Mouse (Mus musculus) embryonic stem cell, embryonic (primary cell): ENCODE data around the gene Cers5.

Experiments
- CTCF ChIA-PET, 4 experiments: fragments of 300-600 bp in 2 of 4; fragments of 350-600 bp in 2 of 4; sonication (Branson Sonifier 250); formaldehyde crosslinking; loops; one replicate each; lab custom pipeline; 2022; ENCODE audit warnings: inconsistent platforms in 2 of 4; lab: Charles Lee
- POLR2A ChIA-PET, 4 experiments: fragments of 300-600 bp in 2 of 4; fragments of 350-600 bp in 2 of 4; sonication (Branson Sonifier 250); formaldehyde crosslinking; loops; one replicate each; lab custom pipeline; 2022; ENCODE audit warnings: antibody characterized with exemption in 4 of 4, inconsistent platforms in 1 of 4; lab: Charles Lee

The Cers5 gene

GRCm38 (mm10) chr15:99767467-99767866, 5.2 kb downstream of the Cers5 start:
- ChIA-PET POLR2A (interaction anchor here in 2 of 4 experiments (0.6 to 7.0 kb wide), 12 partner anchors 9 to 368 kb away, joined by 3 to 43 read pairs (median 4); partner anchors contain the start of gene Cox14 (in 1 of the 2)), CTCF (interaction anchor here in 3 of 4 experiments (0.6 to 2.3 kb wide), 4 partner anchors 11 to 136 kb away, joined by 3 to 9 read pairs (median 4); partner anchors contain the start of gene Cox14 (in 1 of the 3))

- ChIA-PET POLR2A (interaction anchor here in 2 of 4 experiments (0.8 to 7.0 kb wide), 4 partner anchors 13 to 17 kb away, joined by 3 to 43 read pairs (median 4); no protein-coding TSS in a partner anchor), CTCF (interaction anchor here in 2 of 4 experiments (1.2 to 1.5 kb wide), 2 partner anchors 29 kb away, joined by 3 read pairs; partner anchors contain the start of gene Cox14 (in 1 of the 2))
Observed at GRCm38 (mm10) chr15:99754204-99754603, 18.5 kb downstream of the Cers5 start.

- POLR2A ChIA-PET: interaction anchor here in 2 of 4 experiments (0.7 to 6.3 kb wide), 6 partner anchors 9 to 32 kb away, joined by 3 to 22 read pairs (median 4); partner anchors contain the start of gene Cox14 (in 2 of the 2)
- CTCF ChIA-PET: no interaction called here
Observed at GRCm38 (mm10) chr15:99740229-99740628, 32.5 kb downstream of the Cers5 start.

GRCm38 (mm10) chr15:99736675-99737074, 36.0 kb downstream of the Cers5 start:
- ChIA-PET CTCF (interaction anchor here in 2 of 4 experiments (1.1 to 3.7 kb wide), 3 partner anchors 12 to 140 kb away, joined by 3 to 22 read pairs (median 4); partner anchors contain the start of gene Cox14 (in 1 of the 2)), POLR2A (interaction anchor here in 3 of 4 experiments (0.6 to 6.3 kb wide), 7 partner anchors 11 to 185 kb away, joined by 3 to 22 read pairs (median 6); partner anchors contain the start of gene Cox14 (in 2 of the 3))

- ChIA-PET POLR2A (interaction anchor here in 3 of 4 experiments (0.5 to 3.4 kb wide), 6 partner anchors 10 to 1044 kb away, joined by 3 to 15 read pairs (median 4); partner anchors contain the start of gene Cox14 (in 1 of the 3)), CTCF (interaction anchor here in 3 of 4 experiments (0.6 to 3.7 kb wide), 8 partner anchors 10 to 319 kb away, joined by 3 to 22 read pairs (median 4); partner anchors contain the start of gene Cox14 (in 2 of the 3))
Observed at GRCm38 (mm10) chr15:99735631-99736030, 37.1 kb downstream of the Cers5 start.

GRCm38 (mm10) chr15:99733186-99733585, 39.5 kb downstream of the Cers5 start:
- CTCF ChIA-PET: interaction anchor here in 3 of 4 experiments (1.0 to 1.5 kb wide), 4 partner anchors 8 to 55 kb away, joined by 3 to 16 read pairs (median 4); partner anchors contain the start of gene Cox14 (in 2 of the 3)
- POLR2A ChIA-PET: interaction anchor here in 3 of 4 experiments (0.5 to 3.4 kb wide), 4 partner anchors 8 to 136 kb away, joined by 3 to 15 read pairs (median 3); no protein-coding TSS in a partner anchor

- POLR2A ChIA-PET: interaction anchor here in 2 of 4 experiments (0.8 to 1.1 kb wide), 5 partner anchors 9 to 240 kb away, joined by 3 read pairs; no protein-coding TSS in a partner anchor
- CTCF ChIA-PET: interaction anchor here in 2 of 4 experiments (0.6 to 1.8 kb wide), 3 partner anchors 9 to 279 kb away, joined by 3 to 4 read pairs (median 4); partner anchors contain the start of gene Gm17349 (in 1 of the 2)
Observed at GRCm38 (mm10) chr15:99731678-99732077, 41.0 kb downstream of the Cers5 start.

- CTCF ChIA-PET: interaction anchor here in 3 of 4 experiments (0.5 to 1.8 kb wide), 8 partner anchors 10 to 538 kb away, joined by 3 to 8 read pairs (median 4); partner anchors contain the start of gene Gm17349 (in 1 of the 3)
- POLR2A ChIA-PET: interaction anchor here in 3 of 4 experiments (0.7 to 1.1 kb wide), 7 partner anchors 9 to 1441 kb away, joined by 3 to 6 read pairs (median 3); no protein-coding TSS in a partner anchor
Observed at GRCm38 (mm10) chr15:99731167-99731566, 41.5 kb downstream of the Cers5 start.

- CTCF ChIA-PET: interaction anchor here (0.5 to 1.8 kb wide), 13 partner anchors 12 to 1115 kb away, joined by 3 to 7 read pairs (median 4); partner anchors contain the start of genes Gm17349 (in 1 of the 4) and Gpd1 (in 1 of the 4)
- POLR2A ChIA-PET: interaction anchor here in 3 of 4 experiments (0.5 to 2.3 kb wide), 10 partner anchors 9 to 65 kb away, joined by 3 to 9 read pairs (median 6); partner anchors contain the start of gene Gm17349 (in 1 of the 3)
Observed at GRCm38 (mm10) chr15:99729056-99729783, 43.5 kb downstream of the Cers5 start.

GRCm38 (mm10) chr15:99728211-99728610, 44.5 kb downstream of the Cers5 start:
- ChIA-PET CTCF (interaction anchor here in 3 of 4 experiments (1.3 to 1.8 kb wide), 4 partner anchors 13 to 176 kb away, joined by 3 to 6 read pairs (median 4); partner anchors contain the start of gene Gm17349 (in 2 of the 3)), POLR2A (interaction anchor here in 3 of 4 experiments (0.6 to 7.5 kb wide), 7 partner anchors 9 to 445 kb away, joined by 3 to 82 read pairs (median 6); partner anchors contain the start of genes Gm17349 (in 1 of the 3), Gpd1 (in 1 of the 3) and Smarcd1 (in 1 of the 3))

- CTCF ChIA-PET: interaction anchor here (0.6 to 1.7 kb wide), 5 partner anchors 13 to 1051 kb away, joined by 3 to 4 read pairs (median 4); partner anchors contain the start of gene Gm17349 (in 1 of the 4)
- POLR2A ChIA-PET: interaction anchor here in 3 of 4 experiments (0.6 to 7.5 kb wide), 9 partner anchors 10 to 436 kb away, joined by 3 to 82 read pairs (median 5); partner anchors contain the start of genes Gm17349 (in 1 of the 3), Gpd1 (in 1 of the 3) and Smarcd1 (in 1 of the 3)
Observed at GRCm38 (mm10) chr15:99727525-99727924, 45.2 kb downstream of the Cers5 start.

- CTCF ChIA-PET: interaction anchor here in 3 of 4 experiments (0.6 to 1.5 kb wide), 4 partner anchors 12 to 793 kb away, joined by 3 to 7 read pairs (median 4); partner anchors contain the start of gene Gm17349 (in 1 of the 3)
- POLR2A ChIA-PET: interaction anchor here in 3 of 4 experiments (0.6 to 7.5 kb wide), 12 partner anchors 9 to 436 kb away, joined by 3 to 82 read pairs (median 6); partner anchors contain the start of genes Gm17349 (in 1 of the 3), Gpd1 (in 1 of the 3), Lima1 (in 1 of the 3) and Smarcd1 (in 1 of the 3)
Observed at GRCm38 (mm10) chr15:99727039-99727438, 45.6 kb downstream of the Cers5 start.

GRCm38 (mm10) chr15:99726549-99726948, 46.1 kb downstream of the Cers5 start:
- ChIA-PET CTCF (interaction anchor here in 3 of 4 experiments (0.6 to 5.4 kb wide), 10 partner anchors 10 to 180 kb away, joined by 3 to 131 read pairs (median 28); partner anchors contain the start of genes Gpd1 (in 2 of the 3) and Gm17349 (in 1 of the 3)), POLR2A (interaction anchor here (0.6 to 8.3 kb wide), 21 partner anchors 9 to 505 kb away, joined by 3 to 118 read pairs (median 11); partner anchors contain the start of genes Gm17349 (in 2 of the 4), Smarcd1 (in 2 of the 4), Aqp5 (in 1 of the 4) and Gpd1 (in 1 of the 4))

- CTCF ChIA-PET: interaction anchor here (0.5 to 5.4 kb wide), 117 partner anchors 8 to 1911 kb away, joined by 3 to 131 read pairs (median 5); partner anchors contain the start of genes Gm17349 (in 4 of the 4), Gpd1 (in 2 of the 4), Racgap1 (in 2 of the 4) and Aqp6 (in 1 of the 4)
- POLR2A ChIA-PET: interaction anchor here (0.6 to 8.3 kb wide), 99 partner anchors 8 to 910 kb away, joined by 3 to 118 read pairs (median 5); partner anchors contain the start of genes Gm17349 (in 3 of the 4), Lima1 (in 2 of the 4), Racgap1 (in 2 of the 4) and Smarcd1 (in 2 of the 4)
Observed at GRCm38 (mm10) chr15:99725341-99726155, 47.1 kb downstream of the Cers5 start, which contains the start of gene Cox14. Gene Cox14 (plus strand): TSS chr15:99725618.
